Mouse (Mus musculus) bone marrow, adult 2 months (tissue): Measurements from ENCODE around the gene Cyp4f37. TPM values are rescaled to one million over a fixed set of nuclear protein-coding genes. Genes with fewer than 3 reads are reported as not detected.
"Not testable (repeated sequence)": the region's sequence is repeated elsewhere in the genome, so short reads cannot be mapped to it uniquely, and the experiment has no call there.

ENCODE experiments used
- H3K27ac ChIP-seq: fragments of 200-500 bp; 2 replicates; pipeline ENCODE4 v1.5.1; 2012; ENCODE audit warnings: low read depth, mild to moderate bottlenecking, control low read depth, inconsistent platforms, low read length; ENCODE audit not compliant: control insufficient read depth, poor library complexity, insufficient read depth
- H3K4me1 ChIP-seq: fragments of 200-500 bp; 2 replicates; pipeline ENCODE4 v1.6.1; 2011; ENCODE audit warnings: low read length; ENCODE audit not compliant: control insufficient read depth, insufficient read depth
- H3K4me3 ChIP-seq: fragments of 200-500 bp; replicated peaks from 2 replicates; pipeline ENCODE3; 2011; ENCODE audit warnings: mild to moderate bottlenecking, low read depth, low read length, control low read depth; ENCODE audit not compliant: control insufficient read depth
- CTCF ChIP-seq: fragments of 200-500 bp; IDR thresholded peaks from 2 replicates; pipeline ENCODE4 v1.5.1; 2011; ENCODE audit warnings: low read length, control low read depth; ENCODE audit not compliant: control insufficient read depth, insufficient read depth
- POLR2A ChIP-seq: fragments of 200-500 bp; IDR thresholded peaks from 2 replicates; pipeline ENCODE4 v1.6.1; 2011; ENCODE audit warnings: low read depth, mild to moderate bottlenecking, control low read depth, low read length, borderline replicate concordance; ENCODE audit not compliant: control insufficient read depth
- WGBS: fragments of 180-500 bp; shearing (Covaris S2); methylation state at CpG from one replicate; pipeline ENCODE4 v1.1.7; 2018; 5-methylcytosine and 5-hydroxymethylcytosine counted together
- polyA plus RNA-seq: library from polyadenylated mRNA; stranded (reverse); fragments of >200 nt; gene quantifications from 2 replicates; pipeline ENCODE4 v1.2.4, GENCODE M21; 2011; ENCODE audit warnings: low replicate concordance; ENCODE audit not compliant: missing spikeins, insufficient read depth, insufficient read length

Gene Cyp4f37
- not detected in 2 replicates for polyA plus RNA-seq

- H3K27ac ChIP-seq, H3K4me1 ChIP-seq, H3K4me3 ChIP-seq: not testable (repeated sequence)
- WGBS, result 61% methylated on average over 4 of the region's 4 CpGs
Observed at GRCm38 (mm10) chr17:32621018-32621417, at the start of gene Cyp4f37. Gene Cyp4f37 (plus strand): TSS chr17:32621309.

GRCm38 (mm10) chr17:32573286-32573685, 47.8 kb upstream of the Cyp4f37 start:
- H3K4me1 ChIP-seq, H3K27ac ChIP-seq, H3K4me3 ChIP-seq: not testable (repeated sequence)
- 67% methylated on average over 2 of the region's 2 CpGs for WGBS

GRCm38 (mm10) chr17:32577496-32578186, 43.5 kb upstream of the Cyp4f37 start:
- Histone ChIP-seq H3K4me3 (no peak overlapping the region), H3K27ac (no peak overlapping the region), H3K4me1 (no peaks in the 10 kb centered on the region; the same call in 1 of the 2 replicates)
- 59% methylated on average over 7 of the region's 7 CpGs for WGBS
- TF ChIP-seq POLR2A (no peak), CTCF (no peak)

- Histone ChIP-seq H3K27ac (no peak overlapping the region), H3K4me1 (no peaks in the 10 kb centered on the region), H3K4me3 (no peak overlapping the region)
- TF ChIP-seq POLR2A (no peak), CTCF (no peak)
- WGBS, result 83% methylated on average over 18 of the region's 18 CpGs
Observed at GRCm38 (mm10) chr17:32596494-32596893, 24.6 kb upstream of the Cyp4f37 start.

GRCm38 (mm10) chr17:32608055-32608454, 13.1 kb upstream of the Cyp4f37 start:
- Histone ChIP-seq H3K27ac (no peak overlapping the region), H3K4me1 (no peaks in the 10 kb centered on the region), H3K4me3 (no peak overlapping the region)
- 0% methylated on average over 1 of the region's 1 CpGs for WGBS
- TF ChIP-seq CTCF (no peak), POLR2A (no peak)

- H3K4me1 ChIP-seq, H3K4me3 ChIP-seq, H3K27ac ChIP-seq: not testable (repeated sequence)
- WGBS, result 77% methylated on average over 3 of the region's 3 CpGs
Observed at GRCm38 (mm10) chr17:32610231-32610630, 10.9 kb upstream of the Cyp4f37 start.

- H3K4me3 ChIP-seq, result no peak overlapping the region
- no peaks in the 10 kb centered on the region for H3K4me1 ChIP-seq
- WGBS, result 69% methylated on average over 3 of the region's 3 CpGs
- H3K27ac ChIP-seq, result no peak overlapping the region
- TF ChIP-seq CTCF (no peak), POLR2A (no peak)
Observed at GRCm38 (mm10) chr17:32610896-32611295, 10.2 kb upstream of the Cyp4f37 start.

GRCm38 (mm10) chr17:32612417-32612816, 8.7 kb upstream of the Cyp4f37 start:
- Histone ChIP-seq H3K27ac (no peak overlapping the region), H3K4me1 (no peaks in the 10 kb centered on the region), H3K4me3 (no peak overlapping the region)
- TF ChIP-seq CTCF, result no peak
- 4% methylated on average over 3 of the region's 3 CpGs for WGBS

- Histone ChIP-seq H3K4me3 (no peak overlapping the region), H3K4me1 (no peaks in the 10 kb centered on the region), H3K27ac (no peak overlapping the region)
- TF ChIP-seq POLR2A (no peak), CTCF (no peak)
- WGBS, result 38% methylated on average over 1 of the region's 1 CpGs
Observed at GRCm38 (mm10) chr17:32617252-32617651, 3.9 kb upstream of the Cyp4f37 start.

- 57% methylated on average over 7 of the region's 7 CpGs for WGBS
- not testable (repeated sequence) for H3K4me1 ChIP-seq, H3K27ac ChIP-seq, H3K4me3 ChIP-seq
Observed at GRCm38 (mm10) chr17:32629726-32630125, 8.6 kb downstream of the Cyp4f37 start.
